Mouse (Mus musculus) kidney, adult 2 months (tissue): ENCODE data around the gene Gm9817. TPM values are rescaled to one million over a fixed set of nuclear protein-coding genes. Genes with fewer than 3 reads are reported as not detected.

Experiments
- DNase-seq: peaks from one replicate; pipeline ENCODE4 v3.0.0; 2021
- H3K27ac ChIP-seq: fragments of 200-500 bp; 2 replicates; pipeline ENCODE4 v1.5.1; 2012; ENCODE audit warnings: low read depth, low read length, control low read depth, inconsistent platforms; ENCODE audit not compliant: insufficient read depth
- H3K27me3 ChIP-seq: fragments of 200-500 bp; replicated peaks from 2 replicates; pipeline ENCODE4 v1.6.1; 2012; ENCODE audit warnings: mild to moderate bottlenecking, moderate library complexity, low read length, inconsistent platforms; ENCODE audit not compliant: control insufficient read depth, insufficient read depth
- H3K36me3 ChIP-seq: fragments of 200-500 bp; 2 replicates; pipeline ENCODE4 v1.6.1; 2012; ENCODE audit warnings: mild to moderate bottlenecking, moderate library complexity, low read length, inconsistent platforms; ENCODE audit not compliant: control insufficient read depth, insufficient read depth
- H3K4me1 ChIP-seq: fragments of 200-500 bp; 2 replicates; pipeline ENCODE4 v1.6.1; 2011; ENCODE audit warnings: low read length; ENCODE audit not compliant: control insufficient read depth, insufficient read depth
- H3K4me3 ChIP-seq: fragments of 200-500 bp; 2 replicates; pipeline ENCODE4 v1.5.1; 2011; ENCODE audit warnings: mild to moderate bottlenecking, low read depth, low read length, control low read depth; ENCODE audit not compliant: insufficient read depth
- CTCF ChIP-seq: fragments of 200-500 bp; conservative IDR thresholded peaks from 2 replicates; pipeline ENCODE4 v1.5.1; 2011; ENCODE audit warnings: low read depth, mild to moderate bottlenecking, control low read depth, low read length, moderate library complexity, mixed read lengths; ENCODE audit not compliant: insufficient read depth, insufficient read length
- POLR2A ChIP-seq: fragments of 200-500 bp; IDR thresholded peaks from one replicate; pipeline ENCODE4 v1.6.1; 2011; ENCODE audit warnings: low read depth, low read length, control low read depth
- WGBS: fragments of 180-500 bp; shearing (Covaris S2); methylation state at CpG from one replicate; pipeline ENCODE4 v1.1.7; 2018; 5-methylcytosine and 5-hydroxymethylcytosine counted together
- polyA plus RNA-seq: library from polyadenylated mRNA; depleted of rRNA; stranded (reverse); fragments of >200 nt; gene quantifications from 2 replicates; pipeline ENCODE4 v1.2.3, GENCODE M21; 2012; rRNA removed

Gm9817 gene
- polyA plus RNA-seq, 1 experiment, result not detected

DNA sequence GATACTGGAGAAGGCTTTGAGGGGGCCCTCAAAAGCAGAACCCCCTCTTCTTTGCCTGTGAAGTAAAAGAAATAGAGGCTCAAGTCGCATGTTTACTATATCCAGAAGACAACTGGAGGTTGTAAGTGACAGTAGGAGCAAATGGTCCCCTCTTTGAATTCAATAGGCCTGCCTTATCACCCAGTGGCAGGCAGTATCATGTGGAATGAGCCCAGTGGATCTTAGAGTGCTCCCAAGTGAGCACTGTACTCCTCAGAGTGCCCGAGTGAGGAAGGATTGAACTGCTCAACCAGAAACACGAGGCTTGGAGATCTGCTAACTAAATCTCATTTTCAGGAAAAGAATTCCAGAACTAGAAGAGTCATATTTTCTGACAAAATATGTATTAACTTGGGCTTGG lies 40.3 kb downstream of the Gm9817 start:
- DNase-seq, result no peak
- Histone ChIP-seq H3K27ac (no peak overlapping the region), H3K27me3 (no peaks in the 10 kb centered on the region), H3K4me1 (no peaks in the 10 kb centered on the region), H3K4me3 (no peak overlapping the region), H3K36me3 (no peaks in the 10 kb centered on the region)
- 63% methylated on average over 3 of the region's 3 CpGs for WGBS
- TF ChIP-seq CTCF, result no peak
- no peak for TF ChIP-seq POLR2A

Other genes starting within 250 kb of the Gm9817 start
- 142 and 149 TPM in 2 replicates for gene Dtnbp1, start 76.5 kb upstream of the Gm9817 start, polyA plus RNA-seq